Mouse (Mus musculus) hindbrain, embryonic 10.5 days (tissue): Measurements from ENCODE around the gene Hspa1l. TPM values are rescaled to one million over a fixed set of nuclear protein-coding genes. Genes with fewer than 3 reads are reported as not detected.
"Not testable (repeated sequence)": the region's sequence is repeated elsewhere in the genome, so short reads cannot be mapped to it uniquely, and the experiment has no call there.

ENCODE experiments used
- DNase-seq: peaks from one replicate; pipeline ENCODE4 v3.0.0-alpha.2; 2017; ENCODE audit warnings: low spot score
- H3K27ac ChIP-seq: fragments of 300-500 bp; sonication (generic); 2 replicates; pipeline ENCODE4 v1.5.1; 2016; ENCODE audit warnings: mild to moderate bottlenecking, moderate library complexity
- H3K27me3 ChIP-seq: fragments of 300-500 bp; sonication (generic); 2 replicates; pipeline ENCODE4 v1.6.1; 2016; ENCODE audit warnings: mild to moderate bottlenecking; ENCODE audit not compliant: poor library complexity, insufficient read depth, severe bottlenecking
- H3K36me3 ChIP-seq: fragments of 300-500 bp; sonication (generic); 2 replicates; pipeline ENCODE4 v1.6.1; 2016; ENCODE audit warnings: mild to moderate bottlenecking, moderate library complexity
- H3K4me1 ChIP-seq: fragments of 300-500 bp; sonication (generic); replicated peaks from 2 replicates; pipeline ENCODE4 v1.6.1; 2016; ENCODE audit warnings: mild to moderate bottlenecking
- H3K4me3 ChIP-seq: fragments of 300-500 bp; sonication (generic); 2 replicates; pipeline ENCODE4 v1.5.1; 2016; ENCODE audit warnings: mild to moderate bottlenecking, moderate library complexity
- H3K9me3 ChIP-seq: fragments of 300-500 bp; sonication (generic); 2 replicates; pipeline ENCODE4 v1.6.1; 2016; ENCODE audit warnings: mild to moderate bottlenecking, moderate library complexity
- whole genome bisulfite sequencing: fragments of 180-500 bp; shearing (Covaris S2); methylation state at CpG from one replicate; pipeline ENCODE4 v1.1.7; 2016; 5-methylcytosine and 5-hydroxymethylcytosine counted together
- polyA plus RNA-seq: library from polyadenylated mRNA; unstranded; fragments of >200 nt; fragmentation: Nextera tagmentation; extraction: Ambion mirVana; gene quantifications from 2 replicates; pipeline ENCODE4 v1.2.1, GENCODE M21; 2016

The Hspa1l gene
- polyA plus RNA-seq, 1 experiment from 2014 or later: 0.76 TPM

- 0 out of 2 replicates have a peak overlapping the region, but pooled peaks have one; percentile 1 for H3K4me3 ChIP-seq
- no peak for DNase-seq
- 92% methylated on average over 10 of the region's 10 CpGs for WGBS
- H3K27me3 ChIP-seq: no peaks in the 10 kb centered on the region
- H3K27ac ChIP-seq: no peak overlapping the region
- peaks cover 74% of the 10 kb centered on the region for H3K36me3 ChIP-seq
- peaks cover 34% of the 10 kb centered on the region for H3K4me1 ChIP-seq
- H3K9me3 ChIP-seq: no peaks in the 10 kb centered on the region
Observed at GRCm38 (mm10) chr17:35005158-35005557, 32.7 kb downstream of the Hspa1l start.

GRCm38 (mm10) chr17:35005902-35006301 lies 33.4 kb downstream of the Hspa1l start:
- not testable (repeated sequence) for H3K4me3 ChIP-seq, H3K9me3 ChIP-seq, H3K27ac ChIP-seq, H3K27me3 ChIP-seq, DNase-seq
- Histone ChIP-seq H3K36me3 (peaks cover 81% of the 10 kb centered on the region), H3K4me1 (peaks cover 30% of the 10 kb centered on the region)
- 96% methylated on average over 5 of the region's 5 CpGs for WGBS

- Histone ChIP-seq H3K4me1 (peaks cover 18% of the 10 kb centered on the region), H3K27ac (no peak overlapping the region), H3K9me3 (no peaks in the 10 kb centered on the region), H3K4me3 (no peak overlapping the region), H3K36me3 (peaks cover 95% of the 10 kb centered on the region), H3K27me3 (no peaks in the 10 kb centered on the region)
- WGBS: 93% methylated on average over 7 of the region's 7 CpGs
- DNase-seq: no peak
Observed at GRCm38 (mm10) chr17:35007387-35007991, 35.0 kb downstream of the Hspa1l start.

- H3K4me3 ChIP-seq: no peak overlapping the region
- no peaks in the 10 kb centered on the region for H3K27me3 ChIP-seq
- DNase-seq: no peak
- H3K9me3 ChIP-seq: no peaks in the 10 kb centered on the region
- 93% methylated on average over 7 of the region's 7 CpGs for WGBS
- no peaks in the 10 kb centered on the region for H3K4me1 ChIP-seq
- H3K27ac ChIP-seq: no peak overlapping the region
- peaks cover 98% of the 10 kb centered on the region for H3K36me3 ChIP-seq
Observed at GRCm38 (mm10) chr17:35009586-35009985, 37.1 kb downstream of the Hspa1l start.

- Histone ChIP-seq H3K4me1 (no peaks in the 10 kb centered on the region), H3K36me3 (peaks cover 100% of the 10 kb centered on the region), H3K9me3 (no peaks in the 10 kb centered on the region), H3K27me3 (no peaks in the 10 kb centered on the region), H3K27ac (no peak overlapping the region), H3K4me3 (0 out of 2 replicates have a peak overlapping the region, but pooled peaks have one; percentile 4)
- no peak for DNase-seq
- 95% methylated on average over 8 of the region's 8 CpGs for WGBS
Observed at GRCm38 (mm10) chr17:35011440-35011839, 38.9 kb downstream of the Hspa1l start.

GRCm38 (mm10) chr17:35012430-35012829 lies 39.9 kb downstream of the Hspa1l start:
- H3K36me3 ChIP-seq: peaks cover 100% of the 10 kb centered on the region
- H3K4me3 ChIP-seq: no peak overlapping the region
- H3K27ac ChIP-seq: no peak overlapping the region
- H3K27me3 ChIP-seq: no peaks in the 10 kb centered on the region
- H3K4me1 ChIP-seq: no peaks in the 10 kb centered on the region
- DNase-seq: no peak
- 90% methylated on average over 13 of the region's 13 CpGs for WGBS
- H3K9me3 ChIP-seq: no peaks in the 10 kb centered on the region

GRCm38 (mm10) chr17:35013221-35013620 lies 40.7 kb downstream of the Hspa1l start:
- no peaks in the 10 kb centered on the region for H3K9me3 ChIP-seq
- WGBS: 84% methylated on average over 6 of the region's 6 CpGs
- H3K27ac ChIP-seq: no peak overlapping the region
- H3K27me3 ChIP-seq: no peaks in the 10 kb centered on the region
- no peak for DNase-seq
- no peaks in the 10 kb centered on the region for H3K4me1 ChIP-seq
- H3K4me3 ChIP-seq: no peak overlapping the region
- peaks cover 97% of the 10 kb centered on the region for H3K36me3 ChIP-seq

- Histone ChIP-seq H3K27ac (peak overlapping the region; percentile 6; the same call in 1 of the 2 replicates), H3K27me3 (no peaks in the 10 kb centered on the region), H3K36me3 (peaks cover 83% of the 10 kb centered on the region), H3K4me1 (peaks cover 6% of the 10 kb centered on the region; the same call in 1 of the 2 replicates), H3K4me3 (peak overlapping the region; percentile 14; the same call in 1 of the 2 replicates), H3K9me3 (no peaks in the 10 kb centered on the region)
- 92% methylated on average over 16 of the region's 16 CpGs for WGBS
- no peak for DNase-seq
Observed at GRCm38 (mm10) chr17:35015296-35015695, 42.8 kb downstream of the Hspa1l start.

GRCm38 (mm10) chr17:35016376-35016775 lies 43.9 kb downstream of the Hspa1l start, which contains the start of gene Vwa7:
Gene Vwa7 (plus strand): TSS chr17:35016579.
- peaks cover 15% of the 10 kb centered on the region for H3K4me1 ChIP-seq
- H3K36me3 ChIP-seq: peaks cover 73% of the 10 kb centered on the region
- H3K27ac ChIP-seq: peak within 1 kb of the TSS; percentile 6; the same call in 1 of the 2 replicates
- H3K4me3 ChIP-seq: peak within 1 kb of the TSS; percentile 14; the same call in 1 of the 2 replicates
- H3K9me3 ChIP-seq: no peaks in the 10 kb centered on the region
- no peak for DNase-seq
- no peaks in the 10 kb centered on the region for H3K27me3 ChIP-seq
- WGBS: 87% methylated on average over 12 of the region's 12 CpGs

- no peak overlapping the region for H3K27ac ChIP-seq
- H3K4me3 ChIP-seq: no peak overlapping the region
- peaks cover 22% of the 10 kb centered on the region for H3K4me1 ChIP-seq
- no peak for DNase-seq
- no peaks in the 10 kb centered on the region for H3K9me3 ChIP-seq
- no peaks in the 10 kb centered on the region for H3K27me3 ChIP-seq
- WGBS: 80% methylated on average over 10 of the region's 10 CpGs
- peaks cover 66% of the 10 kb centered on the region for H3K36me3 ChIP-seq
Observed at GRCm38 (mm10) chr17:35016791-35017705, 44.5 kb downstream of the Hspa1l start.

GRCm38 (mm10) chr17:35017706-35018030 lies 45.2 kb downstream of the Hspa1l start:
- no peak overlapping the region for H3K27ac ChIP-seq
- no peak overlapping the region for H3K4me3 ChIP-seq
- no peaks in the 10 kb centered on the region for H3K27me3 ChIP-seq
- H3K4me1 ChIP-seq: peaks cover 24% of the 10 kb centered on the region
- no peaks in the 10 kb centered on the region for H3K9me3 ChIP-seq
- no peak for DNase-seq
- peaks cover 60% of the 10 kb centered on the region for H3K36me3 ChIP-seq
- WGBS: 73% methylated on average over 14 of the region's 14 CpGs

- no peak for DNase-seq
- H3K9me3 ChIP-seq: no peaks in the 10 kb centered on the region
- no peak overlapping the region for H3K27ac ChIP-seq
- no peak overlapping the region for H3K4me3 ChIP-seq
- H3K27me3 ChIP-seq: no peaks in the 10 kb centered on the region
- peaks cover 55% of the 10 kb centered on the region for H3K36me3 ChIP-seq
- 84% methylated on average over 3 of the region's 3 CpGs for WGBS
- H3K4me1 ChIP-seq: peaks cover 24% of the 10 kb centered on the region
Observed at GRCm38 (mm10) chr17:35018171-35018570, 45.7 kb downstream of the Hspa1l start.

GRCm38 (mm10) chr17:35019894-35020293 lies 47.4 kb downstream of the Hspa1l start:
- H3K36me3 ChIP-seq: peaks cover 37% of the 10 kb centered on the region
- H3K4me3 ChIP-seq: no peak overlapping the region
- WGBS: 80% methylated on average over 11 of the region's 11 CpGs
- 0 out of 2 replicates have a peak overlapping the region, but pooled peaks have one; percentile 35 for H3K27ac ChIP-seq
- H3K4me1 ChIP-seq: peaks cover 40% of the 10 kb centered on the region
- no peaks in the 10 kb centered on the region for H3K27me3 ChIP-seq
- no peaks in the 10 kb centered on the region for H3K9me3 ChIP-seq
- no peak for DNase-seq
